Mouse (Mus musculus): ENCODE results near the gene Fezf1. TPM values are rescaled to one million over a fixed set of nuclear protein-coding genes. Genes with fewer than 3 reads are reported as not detected.

The Fezf1 gene
- polyA plus RNA-seq, 1 experiment from 2014 or later: not detected

DNA sequence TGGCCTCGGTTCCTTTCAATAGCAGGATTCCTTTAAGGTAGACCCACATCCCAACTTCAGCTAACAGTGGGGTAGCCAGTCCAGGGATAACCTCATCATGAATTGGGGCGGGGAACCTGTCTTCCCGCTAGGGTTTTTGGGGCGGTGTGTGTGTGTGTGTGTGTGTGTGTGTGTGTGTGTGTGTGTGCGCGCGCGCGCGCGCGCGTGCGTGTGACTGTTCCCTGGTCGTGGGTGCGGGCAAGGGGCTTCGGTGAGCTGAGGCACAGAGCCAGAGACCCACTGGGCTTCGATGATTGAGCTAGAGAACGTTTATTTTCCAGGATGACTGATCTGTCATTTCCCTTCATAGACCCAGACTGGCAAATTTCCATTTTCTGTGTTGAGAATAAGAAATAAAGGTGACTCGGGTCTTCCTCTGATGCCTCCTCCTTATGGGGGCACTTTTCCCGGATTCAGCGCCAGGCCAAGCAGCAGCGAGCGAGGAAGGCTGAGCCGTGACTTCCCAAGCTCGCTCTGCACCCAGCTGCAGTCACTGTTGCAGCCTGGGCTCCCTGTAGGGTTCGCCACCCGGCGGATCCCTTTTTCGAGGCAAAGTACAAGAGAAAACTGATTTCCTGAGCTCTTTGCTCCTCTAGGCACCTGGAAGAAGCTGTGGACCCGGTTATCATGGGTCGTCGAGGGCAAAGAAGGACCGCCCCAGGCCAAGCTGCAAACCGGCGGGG, 12.0 kb upstream of the Fezf1 start:
- Histone ChIP-seq H3K4me2 (replicated peaks; ENCODE audit: low read depth, low read length) (no peak overlapping the region), H3K4me1 (replicated peaks; ENCODE audit: control insufficient read depth, insufficient read depth, low read length) (no peaks in the 10 kb centered on the region; the same call in 1 of the 2 replicates), H3K27ac (ENCODE audit: low read depth, low read length) (no peak overlapping the region), H3K9ac (ENCODE audit: low read depth, low read length) (no peak overlapping the region), H3K27me3 (ENCODE audit: control insufficient read depth, insufficient read depth, low read length) (peaks cover 76% of the 10 kb centered on the region), H3K36me3 (ENCODE audit: control insufficient read depth, insufficient read depth, low read length) (no peaks in the 10 kb centered on the region), H3K4me3 (ENCODE audit: low read depth, low read length) (no peak overlapping the region), H3K9me3 (ENCODE audit: control insufficient read depth, low read length) (no peaks in the 10 kb centered on the region)
- ATAC-seq (ENCODE audit: low FRiP score) (0 out of 2 replicates have a peak, but pooled peaks have one; percentile 44), DNase-seq (ENCODE audit: low spot score) (peak; percentile 48)
- under 1% methylated on average over 27 of the region's 36 CpGs for WGBS

DNA sequence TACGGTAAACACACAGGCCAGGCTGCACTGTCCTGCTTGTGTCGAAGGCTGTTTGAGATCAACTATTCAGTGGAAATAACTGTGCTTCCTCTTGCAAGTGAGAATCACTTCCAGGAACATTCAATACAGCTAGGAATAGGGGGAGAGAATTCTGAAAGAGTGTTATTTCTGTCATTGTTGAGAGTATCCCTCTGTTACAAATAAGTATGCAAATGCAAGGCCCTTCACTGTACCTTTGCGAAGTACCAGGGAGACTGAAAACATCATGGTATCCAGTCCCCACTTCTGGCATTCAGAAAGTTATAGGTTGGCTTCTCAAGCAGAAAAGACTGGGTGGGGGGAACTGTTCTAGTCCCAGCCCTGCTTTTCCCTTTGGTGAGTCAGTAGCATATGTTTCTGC, 9.8 kb upstream of the Fezf1 start:
- no peak overlapping the region for H3K27ac ChIP-seq (ENCODE audit: low read depth, low read length)
- DNase-seq (ENCODE audit: low spot score) (no peak), ATAC-seq (ENCODE audit: low FRiP score) (no peak)
- H3K4me1 ChIP-seq (replicated peaks; ENCODE audit: control insufficient read depth, insufficient read depth, low read length): no peaks in the 10 kb centered on the region; the same call in none of the 2 replicates
- 18% methylated on average over 3 of the region's 3 CpGs for WGBS
- H3K9me3 ChIP-seq (ENCODE audit: control insufficient read depth, low read length): no peaks in the 10 kb centered on the region
- H3K9ac ChIP-seq (ENCODE audit: low read depth, low read length): no peak overlapping the region
- no peak overlapping the region for H3K4me3 ChIP-seq (ENCODE audit: low read depth, low read length)
- H3K36me3 ChIP-seq (ENCODE audit: control insufficient read depth, insufficient read depth, low read length): no peaks in the 10 kb centered on the region
- H3K27me3 ChIP-seq (ENCODE audit: control insufficient read depth, insufficient read depth, low read length): peaks cover 85% of the 10 kb centered on the region
- no peak overlapping the region for H3K4me2 ChIP-seq (replicated peaks; ENCODE audit: low read depth, low read length)

DNA sequence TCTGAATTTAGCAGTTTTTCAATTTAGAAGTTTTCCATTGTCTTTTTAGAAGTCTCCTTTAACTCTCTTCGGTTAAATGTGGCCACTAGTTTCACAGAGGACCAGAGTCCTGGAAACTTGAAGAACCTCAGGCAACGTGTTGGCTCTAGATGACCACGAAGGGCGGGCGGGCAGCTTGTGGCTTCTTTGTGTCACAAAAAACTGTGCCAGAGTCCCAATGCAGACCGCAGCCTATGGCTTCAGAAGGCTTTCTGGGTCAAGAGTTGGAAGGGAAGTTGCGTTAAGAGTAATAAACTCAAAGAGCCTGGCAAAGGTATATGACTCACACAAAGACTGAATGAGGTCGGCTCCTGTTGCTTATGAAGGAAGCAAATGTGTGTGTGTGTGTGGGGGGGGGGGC, 7.0 kb upstream of the Fezf1 start:
- Histone ChIP-seq H3K4me1 (replicated peaks; ENCODE audit: control insufficient read depth, insufficient read depth, low read length) (no peaks in the 10 kb centered on the region; the same call in 1 of the 2 replicates), H3K4me3 (ENCODE audit: low read depth, low read length) (no peak overlapping the region), H3K4me2 (replicated peaks; ENCODE audit: low read depth, low read length) (no peak overlapping the region), H3K9me3 (ENCODE audit: control insufficient read depth, low read length) (no peaks in the 10 kb centered on the region), H3K27ac (ENCODE audit: low read depth, low read length) (no peak overlapping the region), H3K36me3 (ENCODE audit: control insufficient read depth, insufficient read depth, low read length) (no peaks in the 10 kb centered on the region), H3K9ac (ENCODE audit: low read depth, low read length) (no peak overlapping the region), H3K27me3 (ENCODE audit: control insufficient read depth, insufficient read depth, low read length) (peaks cover 83% of the 10 kb centered on the region)
- WGBS: 3% methylated on average over 8 of the region's 8 CpGs
- DNase-seq (ENCODE audit: low spot score): peak; percentile 46
- ATAC-seq (ENCODE audit: low FRiP score): no peak

DNA sequence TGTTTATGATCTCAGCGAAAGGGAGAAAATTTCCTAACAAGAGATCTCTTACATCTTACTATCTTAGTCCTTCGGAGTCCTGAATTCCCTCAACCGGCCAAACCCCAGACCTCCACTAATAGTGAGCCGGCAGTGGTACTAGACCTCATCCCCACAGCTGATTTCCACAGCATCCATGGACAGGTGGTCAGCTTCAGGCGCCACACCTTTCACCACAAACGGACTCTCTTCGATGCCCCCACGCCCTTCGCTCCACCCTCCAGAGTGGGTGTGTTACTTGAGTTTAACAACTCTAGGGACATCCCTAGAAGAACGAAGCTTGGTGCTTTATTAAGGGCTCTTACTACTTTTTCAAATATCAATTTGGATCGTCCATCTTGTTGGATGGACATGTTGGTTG, 6.5 kb upstream of the Fezf1 start:
- Histone ChIP-seq H3K9me3 (ENCODE audit: control insufficient read depth, low read length) (no peaks in the 10 kb centered on the region), H3K4me3 (ENCODE audit: low read depth, low read length) (no peak overlapping the region), H3K27me3 (ENCODE audit: control insufficient read depth, insufficient read depth, low read length) (peaks cover 83% of the 10 kb centered on the region), H3K4me1 (replicated peaks; ENCODE audit: control insufficient read depth, insufficient read depth, low read length) (no peaks in the 10 kb centered on the region; the same call in 1 of the 2 replicates), H3K9ac (ENCODE audit: low read depth, low read length) (no peak overlapping the region), H3K27ac (ENCODE audit: low read depth, low read length) (no peak overlapping the region), H3K36me3 (ENCODE audit: control insufficient read depth, insufficient read depth, low read length) (no peaks in the 10 kb centered on the region), H3K4me2 (replicated peaks; ENCODE audit: low read depth, low read length) (no peak overlapping the region)
- 2% methylated on average over 11 of the region's 11 CpGs for WGBS
- peak; percentile 56 for DNase-seq (ENCODE audit: low spot score)
- no peak for ATAC-seq (ENCODE audit: low FRiP score)

DNA sequence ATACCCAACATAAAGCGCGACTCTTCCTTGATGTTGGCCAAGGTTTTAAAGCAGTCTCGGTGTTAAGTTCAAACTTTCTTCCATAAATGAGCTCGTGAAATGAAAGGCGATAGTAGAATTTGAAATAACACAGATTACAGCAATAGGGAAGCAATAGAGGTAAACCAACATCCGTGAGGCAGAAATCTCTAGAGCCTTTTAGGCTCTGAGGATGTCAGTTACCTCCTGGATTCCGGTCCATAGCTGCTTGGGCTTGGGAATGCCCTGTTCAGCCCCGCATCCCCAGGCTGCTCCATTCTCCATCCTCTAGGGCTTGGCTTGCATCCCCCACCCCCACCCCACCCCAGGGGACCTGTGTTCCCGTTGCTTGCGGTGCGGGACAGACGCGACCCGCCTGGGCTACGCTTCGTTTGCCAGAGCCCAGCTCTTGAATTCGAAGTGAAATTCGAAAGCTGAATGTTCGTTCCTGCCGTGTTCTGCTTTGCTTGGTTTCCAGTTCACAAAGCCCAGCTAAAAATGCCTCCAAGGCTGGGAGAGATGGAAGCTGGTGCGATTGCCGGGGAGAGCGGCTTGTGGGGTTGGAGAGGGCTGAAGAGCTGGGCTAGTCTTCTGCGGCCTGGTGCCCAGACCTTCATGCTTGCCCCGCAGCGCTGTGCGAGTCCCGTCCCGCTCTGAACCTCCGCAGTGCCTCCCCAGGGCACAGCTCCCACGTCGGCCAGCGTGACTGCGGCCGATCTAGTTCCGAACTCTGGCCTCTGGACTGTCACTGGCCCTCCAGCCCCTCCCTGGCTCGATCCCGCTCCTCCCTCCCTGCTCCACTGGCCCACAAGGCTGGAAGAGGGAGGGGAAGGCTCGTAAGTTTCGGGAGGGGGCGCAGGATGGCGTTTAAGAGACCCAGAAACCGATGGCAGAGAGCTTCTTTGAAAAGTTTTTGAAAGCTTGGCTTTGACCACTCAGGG, 5.5 kb upstream of the Fezf1 start:
- Histone ChIP-seq H3K27me3 (ENCODE audit: control insufficient read depth, insufficient read depth, low read length) (peaks cover 83% of the 10 kb centered on the region), H3K9me3 (ENCODE audit: control insufficient read depth, low read length) (no peaks in the 10 kb centered on the region), H3K9ac (ENCODE audit: low read depth, low read length) (no peak overlapping the region), H3K36me3 (ENCODE audit: control insufficient read depth, insufficient read depth, low read length) (no peaks in the 10 kb centered on the region), H3K4me3 (ENCODE audit: low read depth, low read length) (no peak overlapping the region; the same call in 1 of the 2 replicates), H3K27ac (ENCODE audit: low read depth, low read length) (no peak overlapping the region), H3K4me2 (replicated peaks; ENCODE audit: low read depth, low read length) (peak overlapping the region; percentile 14), H3K4me1 (replicated peaks; ENCODE audit: control insufficient read depth, insufficient read depth, low read length) (no peaks in the 10 kb centered on the region; the same call in 1 of the 2 replicates)
- DNase-seq (ENCODE audit: low spot score): peak; percentile 69
- WGBS: under 1% methylated on average over 43 of the region's 43 CpGs
- ATAC-seq (ENCODE audit: low FRiP score): 0 out of 2 replicates have a peak, but pooled peaks have one; percentile 50

DNA sequence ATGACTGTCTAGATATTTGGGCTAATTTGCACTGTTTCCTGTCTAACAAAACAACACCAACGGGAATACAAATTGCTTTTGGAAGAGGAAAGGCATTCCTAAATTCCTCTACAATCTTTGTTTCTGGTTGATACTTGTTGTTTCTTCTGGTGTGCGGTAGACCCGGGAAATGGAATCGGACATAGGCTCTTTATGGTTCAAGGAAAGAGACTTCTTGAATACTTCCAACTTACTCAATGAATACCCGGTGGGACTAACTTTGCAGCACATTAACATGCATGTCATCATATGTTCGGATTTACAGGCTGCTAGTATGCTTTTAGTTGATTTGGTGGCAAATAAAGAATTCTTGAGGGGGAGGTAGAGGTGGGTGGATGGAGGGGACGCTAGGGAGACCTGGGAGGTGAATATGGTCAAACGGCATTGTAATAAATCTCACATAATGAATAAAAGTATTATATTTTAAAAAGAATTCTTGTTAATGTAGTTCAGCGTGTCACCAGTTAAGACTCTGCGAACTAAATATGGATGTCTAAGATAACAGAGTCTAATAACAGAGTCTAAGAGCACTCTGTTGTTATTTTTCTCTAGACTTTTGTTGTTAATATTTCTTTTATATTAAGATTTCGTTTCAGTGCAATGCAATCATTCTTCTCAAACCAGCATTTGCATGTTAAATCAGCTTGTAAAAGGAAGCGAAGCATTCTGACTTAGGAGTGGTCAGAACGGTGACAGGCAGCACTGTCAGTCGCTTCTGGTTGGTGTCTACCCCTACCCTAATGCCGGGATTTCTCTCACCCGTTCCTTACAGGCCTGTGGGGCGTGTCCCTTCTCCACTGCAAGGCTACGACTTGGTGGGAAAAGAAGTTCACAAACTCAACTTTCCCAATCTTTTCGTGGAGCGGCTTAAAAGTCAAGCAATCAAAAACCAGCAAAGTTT, 4.3 kb upstream of the Fezf1 start:
- WGBS: 2% methylated on average over 20 of the region's 20 CpGs
- no peak overlapping the region for H3K27ac ChIP-seq (ENCODE audit: low read depth, low read length)
- H3K4me2 ChIP-seq (replicated peaks; ENCODE audit: low read depth, low read length): no peak overlapping the region
- peaks cover 82% of the 10 kb centered on the region for H3K27me3 ChIP-seq (ENCODE audit: control insufficient read depth, insufficient read depth, low read length)
- no peaks in the 10 kb centered on the region for H3K9me3 ChIP-seq (ENCODE audit: control insufficient read depth, low read length)
- no peaks in the 10 kb centered on the region for H3K36me3 ChIP-seq (ENCODE audit: control insufficient read depth, insufficient read depth, low read length)
- no peak overlapping the region for H3K9ac ChIP-seq (ENCODE audit: low read depth, low read length)
- DNase-seq (ENCODE audit: low spot score) (peak; percentile 68), ATAC-seq (ENCODE audit: low FRiP score) (no peak)
- no peak overlapping the region for H3K4me3 ChIP-seq (ENCODE audit: low read depth, low read length)
- H3K4me1 ChIP-seq (replicated peaks; ENCODE audit: control insufficient read depth, insufficient read depth, low read length): no peaks in the 10 kb centered on the region; the same call in 1 of the 2 replicates

DNA sequence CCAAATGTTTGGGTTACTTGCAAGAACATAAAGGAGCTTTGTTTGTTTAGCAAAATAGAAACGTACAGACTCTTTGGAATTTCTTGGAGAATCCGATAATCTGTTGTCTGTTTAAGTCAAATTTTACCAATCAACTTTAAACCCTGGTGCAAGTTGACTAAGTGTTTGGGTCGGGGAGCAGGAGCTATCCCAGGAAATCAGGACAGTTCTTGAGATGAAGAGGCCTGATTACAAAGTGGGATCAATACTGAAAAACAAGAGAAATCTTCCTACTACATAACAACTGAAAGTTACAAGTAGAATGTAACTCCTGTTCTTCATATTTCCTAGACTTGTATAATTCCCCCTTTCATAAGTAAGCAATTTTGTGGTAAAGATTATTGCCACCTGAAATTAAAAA, 3.3 kb upstream of the Fezf1 start:
- H3K4me2 ChIP-seq (replicated peaks; ENCODE audit: low read depth, low read length): no peak overlapping the region
- DNase-seq (ENCODE audit: low spot score) (peak; percentile 46), ATAC-seq (ENCODE audit: low FRiP score) (no peak)
- no peak overlapping the region for H3K27ac ChIP-seq (ENCODE audit: low read depth, low read length)
- peaks cover 87% of the 10 kb centered on the region for H3K27me3 ChIP-seq (ENCODE audit: control insufficient read depth, insufficient read depth, low read length)
- H3K9ac ChIP-seq (ENCODE audit: low read depth, low read length): no peak overlapping the region
- no peaks in the 10 kb centered on the region for H3K9me3 ChIP-seq (ENCODE audit: control insufficient read depth, low read length)
- no peak overlapping the region for H3K4me3 ChIP-seq (ENCODE audit: low read depth, low read length)
- no peaks in the 10 kb centered on the region for H3K36me3 ChIP-seq (ENCODE audit: control insufficient read depth, insufficient read depth, low read length)
- no peaks in the 10 kb centered on the region; the same call in 1 of the 2 replicates for H3K4me1 ChIP-seq (replicated peaks; ENCODE audit: control insufficient read depth, insufficient read depth, low read length)
- WGBS: under 1% methylated on average over 3 of the region's 3 CpGs

All from hindbrain, embryonic 11.5 days (tissue).